Mouse (Mus musculus): ENCODE results near the gene Rufy1. TPM values are rescaled to one million over a fixed set of nuclear protein-coding genes. Genes with fewer than 3 reads are reported as not detected.
A peak's percentile ranks its signal among the peaks of the same experiment; 100 is the strongest.

Rufy1 gene
- polyA plus RNA-seq, 1 experiment from 2014 or later: 19.5 TPM

GRCm38 (mm10) chr11:50439857-50440256, 8.9 kb upstream of the Rufy1 start:
- ATAC-seq (replicated peaks; ENCODE audit: insufficient number of reproducible peaks, low FRiP score, low TSS enrichment): no peak
- Histone ChIP-seq H3K36me3 (ENCODE audit: control insufficient read depth, insufficient read depth, low read length) (no peaks in the 10 kb centered on the region), H3K9me3 (replicated peaks; ENCODE audit: control insufficient read depth, low read length) (no peaks in the 10 kb centered on the region), H3K27me3 (ENCODE audit: control insufficient read depth, insufficient read depth, low read length) (no peaks in the 10 kb centered on the region), H3K27ac (ENCODE audit: low read depth, low read length) (no peak overlapping the region), H3K4me1 (ENCODE audit: control insufficient read depth, insufficient read depth, low read length) (no peaks in the 10 kb centered on the region), H3K4me2 (no peak overlapping the region), H3K9ac (ENCODE audit: low read depth, low read length) (no peak overlapping the region), H3K4me3 (ENCODE audit: low read depth, low read length) (no peak overlapping the region)
- 60% methylated on average over 8 of the region's 8 CpGs for WGBS (ENCODE audit: insufficient replicate concordance)

- Histone ChIP-seq H3K9ac (ENCODE audit: low read depth, low read length) (no peak overlapping the region), H3K9me3 (replicated peaks; ENCODE audit: control insufficient read depth, low read length) (no peaks in the 10 kb centered on the region), H3K4me2 (no peak overlapping the region), H3K27me3 (ENCODE audit: control insufficient read depth, insufficient read depth, low read length) (no peaks in the 10 kb centered on the region), H3K27ac (ENCODE audit: low read depth, low read length) (no peak overlapping the region), H3K4me3 (ENCODE audit: low read depth, low read length) (no peak overlapping the region), H3K36me3 (ENCODE audit: control insufficient read depth, insufficient read depth, low read length) (no peaks in the 10 kb centered on the region), H3K4me1 (ENCODE audit: control insufficient read depth, insufficient read depth, low read length) (no peaks in the 10 kb centered on the region)
- no peak for ATAC-seq (replicated peaks; ENCODE audit: insufficient number of reproducible peaks, low FRiP score, low TSS enrichment)
- 84% methylated on average over 5 of the region's 5 CpGs for WGBS (ENCODE audit: insufficient replicate concordance)
Observed at GRCm38 (mm10) chr11:50432896-50433295, 2.0 kb upstream of the Rufy1 start.

- no peaks in the 10 kb centered on the region for H3K9me3 ChIP-seq (replicated peaks; ENCODE audit: control insufficient read depth, low read length)
- no peak for ATAC-seq (replicated peaks; ENCODE audit: insufficient number of reproducible peaks, low FRiP score, low TSS enrichment)
- H3K4me1 ChIP-seq (ENCODE audit: control insufficient read depth, insufficient read depth, low read length): no peaks in the 10 kb centered on the region
- H3K27ac ChIP-seq (ENCODE audit: low read depth, low read length): no peak overlapping the region
- WGBS (ENCODE audit: insufficient replicate concordance): 80% methylated on average over 3 of the region's 3 CpGs
- H3K4me2 ChIP-seq: no peak overlapping the region
- no peak overlapping the region for H3K4me3 ChIP-seq (ENCODE audit: low read depth, low read length)
- no peaks in the 10 kb centered on the region for H3K36me3 ChIP-seq (ENCODE audit: control insufficient read depth, insufficient read depth, low read length)
- no peaks in the 10 kb centered on the region for H3K27me3 ChIP-seq (ENCODE audit: control insufficient read depth, insufficient read depth, low read length)
- no peak overlapping the region for H3K9ac ChIP-seq (ENCODE audit: low read depth, low read length)
Observed at GRCm38 (mm10) chr11:50432069-50432440, 1.1 kb upstream of the Rufy1 start.

GRCm38 (mm10) chr11:50431134-50432068, 476 bp upstream of the Rufy1 start:
- ATAC-seq (replicated peaks; ENCODE audit: insufficient number of reproducible peaks, low FRiP score, low TSS enrichment): peak; percentile 80
- Histone ChIP-seq H3K27me3 (ENCODE audit: control insufficient read depth, insufficient read depth, low read length) (no peaks in the 10 kb centered on the region), H3K27ac (ENCODE audit: low read depth, low read length) (peak overlapping the region; percentile 89), H3K4me3 (ENCODE audit: low read depth, low read length) (peak overlapping the region; percentile 84), H3K4me2 (peak overlapping the region; percentile 80), H3K9ac (ENCODE audit: low read depth, low read length) (peak overlapping the region; percentile 97), H3K36me3 (ENCODE audit: control insufficient read depth, insufficient read depth, low read length) (no peaks in the 10 kb centered on the region), H3K9me3 (replicated peaks; ENCODE audit: control insufficient read depth, low read length) (no peaks in the 10 kb centered on the region), H3K4me1 (ENCODE audit: control insufficient read depth, insufficient read depth, low read length) (no peaks in the 10 kb centered on the region)
- 21% methylated on average over 32 of the region's 32 CpGs for WGBS (ENCODE audit: insufficient replicate concordance)

- no peaks in the 10 kb centered on the region for H3K27me3 ChIP-seq (ENCODE audit: control insufficient read depth, insufficient read depth, low read length)
- no peaks in the 10 kb centered on the region for H3K9me3 ChIP-seq (replicated peaks; ENCODE audit: control insufficient read depth, low read length)
- H3K27ac ChIP-seq (ENCODE audit: low read depth, low read length): no peak overlapping the region
- H3K4me1 ChIP-seq (ENCODE audit: control insufficient read depth, insufficient read depth, low read length): peaks cover 4% of the 10 kb centered on the region; the same call in 1 of the 2 replicates
- no peaks in the 10 kb centered on the region for H3K36me3 ChIP-seq (ENCODE audit: control insufficient read depth, insufficient read depth, low read length)
- WGBS (ENCODE audit: insufficient replicate concordance): 85% methylated on average over 4 of the region's 4 CpGs
- no peak for ATAC-seq (replicated peaks; ENCODE audit: insufficient number of reproducible peaks, low FRiP score, low TSS enrichment)
- no peak overlapping the region for H3K4me2 ChIP-seq
- no peak overlapping the region for H3K4me3 ChIP-seq (ENCODE audit: low read depth, low read length)
- no peak overlapping the region for H3K9ac ChIP-seq (ENCODE audit: low read depth, low read length)
Observed at GRCm38 (mm10) chr11:50426056-50426455, 4.9 kb downstream of the Rufy1 start.

GRCm38 (mm10) chr11:50421934-50422780, 8.8 kb downstream of the Rufy1 start:
- 20% methylated on average over 22 of the region's 22 CpGs for WGBS (ENCODE audit: insufficient replicate concordance)
- Histone ChIP-seq H3K27ac (ENCODE audit: low read depth, low read length) (no peak overlapping the region), H3K9ac (ENCODE audit: low read depth, low read length) (peak overlapping the region; percentile 53; the same call in 1 of the 2 replicates), H3K4me1 (ENCODE audit: control insufficient read depth, insufficient read depth, low read length) (peaks cover 4% of the 10 kb centered on the region; the same call in 1 of the 2 replicates), H3K4me2 (peak overlapping the region; percentile 79), H3K36me3 (ENCODE audit: control insufficient read depth, insufficient read depth, low read length) (peaks cover 3% of the 10 kb centered on the region; the same call in 1 of the 2 replicates), H3K9me3 (replicated peaks; ENCODE audit: control insufficient read depth, low read length) (no peaks in the 10 kb centered on the region), H3K27me3 (ENCODE audit: control insufficient read depth, insufficient read depth, low read length) (no peaks in the 10 kb centered on the region), H3K4me3 (ENCODE audit: low read depth, low read length) (peak overlapping the region; percentile 43)
- peak; percentile 86 for ATAC-seq (replicated peaks; ENCODE audit: insufficient number of reproducible peaks, low FRiP score, low TSS enrichment)

- H3K4me3 ChIP-seq (ENCODE audit: low read depth, low read length): peak overlapping the region; percentile 43
- WGBS (ENCODE audit: insufficient replicate concordance): 49% methylated on average over 5 of the region's 5 CpGs
- H3K4me1 ChIP-seq (ENCODE audit: control insufficient read depth, insufficient read depth, low read length): peaks cover 4% of the 10 kb centered on the region; the same call in 1 of the 2 replicates
- H3K9ac ChIP-seq (ENCODE audit: low read depth, low read length): peak overlapping the region; percentile 53; the same call in 1 of the 2 replicates
- H3K27me3 ChIP-seq (ENCODE audit: control insufficient read depth, insufficient read depth, low read length): no peaks in the 10 kb centered on the region
- H3K9me3 ChIP-seq (replicated peaks; ENCODE audit: control insufficient read depth, low read length): no peaks in the 10 kb centered on the region
- peak overlapping the region; percentile 79 for H3K4me2 ChIP-seq
- ATAC-seq (replicated peaks; ENCODE audit: insufficient number of reproducible peaks, low FRiP score, low TSS enrichment): no peak; the same call in 1 of the 2 replicates
- no peak overlapping the region for H3K27ac ChIP-seq (ENCODE audit: low read depth, low read length)
- H3K36me3 ChIP-seq (ENCODE audit: control insufficient read depth, insufficient read depth, low read length): peaks cover 4% of the 10 kb centered on the region; the same call in 1 of the 2 replicates
Observed at GRCm38 (mm10) chr11:50421461-50421860, 9.5 kb downstream of the Rufy1 start.

GRCm38 (mm10) chr11:50417856-50418255, 13.1 kb downstream of the Rufy1 start:
- peaks cover 4% of the 10 kb centered on the region; the same call in 1 of the 2 replicates for H3K36me3 ChIP-seq (ENCODE audit: control insufficient read depth, insufficient read depth, low read length)
- 57% methylated on average over 2 of the region's 2 CpGs for WGBS (ENCODE audit: insufficient replicate concordance)
- no peak for ATAC-seq (replicated peaks; ENCODE audit: insufficient number of reproducible peaks, low FRiP score, low TSS enrichment)

More at GRCm38 (mm10) chr11:50417856-50418255, 13.1 kb downstream of the Rufy1 start:
- Histone ChIP-seq H3K4me2 (no peak overlapping the region), H3K4me3 (ENCODE audit: low read depth, low read length) (no peak overlapping the region), H3K9me3 (replicated peaks; ENCODE audit: control insufficient read depth, low read length) (no peaks in the 10 kb centered on the region), H3K4me1 (ENCODE audit: control insufficient read depth, insufficient read depth, low read length) (peaks cover 4% of the 10 kb centered on the region; the same call in 1 of the 2 replicates), H3K27me3 (ENCODE audit: control insufficient read depth, insufficient read depth, low read length) (no peaks in the 10 kb centered on the region), H3K9ac (ENCODE audit: low read depth, low read length) (no peak overlapping the region), H3K27ac (ENCODE audit: low read depth, low read length) (no peak overlapping the region)

All from heart, embryonic 11.5 days (tissue).